Mouse (Mus musculus) heart, postnatal 0 days (tissue): ENCODE data around the gene Sox21.

Source experiments
- CTCF ChIP-seq: IDR thresholded peaks from 2 replicates; pipeline ENCODE4 v1.5.1; 2016; ENCODE audit warnings: antibody characterized with exemption, control low read depth, low read depth
- EP300 ChIP-seq: IDR thresholded peaks from 2 replicates; pipeline ENCODE4 v1.6.1; 2016; ENCODE audit warnings: antibody characterized with exemption, low read depth

- TF ChIP-seq EP300: no peak
- no peak for TF ChIP-seq CTCF
Measured at GRCm38 (mm10) chr14:118200731-118201130, 36.1 kb downstream of the Sox21 start.
